Mouse (Mus musculus) MEL (cell line): ENCODE measurements at regions not wholly inside any gene's neighbourhood (a gene's known extent, or its start where the extent isn't known, plus 50 kb on each side); places are given as distances from the start of the nearest gene placed in this dataset.
A peak's percentile ranks its signal among the peaks of the same experiment; 100 is the strongest.

Experiments
- CHD2 ChIP-seq: IDR thresholded peaks from 2 replicates; pipeline ENCODE4 v1.6.1; 2011; ENCODE audit warnings: low read length, improper control_type of control experiment
- CTCF ChIP-seq, 3 experiments: IDR thresholded peaks in 2 of 3; conservative IDR thresholded peaks in 1 of 3; 2 replicates each; pipeline ENCODE4 v1.5.1; 2011 to 2012; ENCODE audit warnings: low read length in 3 of 3, low read depth in 2 of 3, mild to moderate bottlenecking in 2 of 3, improper control_type of control experiment in 1 of 3, inconsistent platforms in 1 of 3, mixed read lengths in 1 of 3, moderate library complexity in 1 of 3; ENCODE audit not compliant: control insufficient read depth in 1 of 3, insufficient read depth in 1 of 3, poor library complexity in 1 of 3, severe bottlenecking in 1 of 3
- E2F4 ChIP-seq: IDR thresholded peaks from 2 replicates; pipeline ENCODE4 v1.6.1; 2011; ENCODE audit warnings: low read depth, low read length, improper control_type of control experiment, borderline replicate concordance
- ELF1 ChIP-seq: IDR thresholded peaks from 2 replicates; pipeline ENCODE4 v1.6.1; 2014; ENCODE audit warnings: low read depth, mild to moderate bottlenecking, inconsistent platforms, low read length, improper control_type of control experiment, moderate library complexity
- EP300 ChIP-seq, 2 experiments: IDR thresholded peaks; 2 replicates each; pipeline ENCODE4 v1.6.1; 2011; ENCODE audit warnings: improper control_type of control experiment in 2 of 2, low read length in 2 of 2, low read depth in 1 of 2, mild to moderate bottlenecking in 1 of 2
- MAFK ChIP-seq: IDR thresholded peaks from 2 replicates; pipeline ENCODE4 v1.6.1; 2011; ENCODE audit warnings: low read depth, mild to moderate bottlenecking, low read length, improper control_type of control experiment, borderline replicate concordance
- MAX ChIP-seq: IDR thresholded peaks from 2 replicates; pipeline ENCODE4 v1.6.1; 2011; ENCODE audit warnings: low read length, improper control_type of control experiment
- MEF2A ChIP-seq: IDR thresholded peaks from 2 replicates; pipeline ENCODE4 v1.6.1; 2014; ENCODE audit warnings: low read depth, mild to moderate bottlenecking, inconsistent platforms, low read length, improper control_type of control experiment; ENCODE audit not compliant: poor library complexity, insufficient replicate concordance, severe bottlenecking; ENCODE audit errors: extremely low read depth
- POLR2A ChIP-seq, 2 experiments: IDR thresholded peaks; 2 replicates each; pipeline ENCODE4 v1.6.1; 2011 to 2012; ENCODE audit warnings: low read length in 2 of 2, mild to moderate bottlenecking in 2 of 2, control low read depth in 1 of 2, improper control_type of control experiment in 1 of 2, low read depth in 1 of 2, moderate library complexity in 1 of 2; ENCODE audit not compliant: control insufficient read depth in 1 of 2, insufficient read depth in 1 of 2, poor library complexity in 1 of 2
- POLR2AphosphoS2 ChIP-seq: IDR thresholded peaks from 2 replicates; pipeline ENCODE4 v1.6.1; 2011; ENCODE audit warnings: low read length, improper control_type of control experiment
- TAL1 ChIP-seq: IDR thresholded peaks from 2 replicates; pipeline ENCODE4 v1.6.1; 2012; ENCODE audit warnings: mild to moderate bottlenecking, inconsistent platforms, low read length, moderate library complexity, mixed read lengths
- TBP ChIP-seq: IDR thresholded peaks from 2 replicates; pipeline ENCODE4 v1.8.0; 2011; ENCODE audit warnings: low read depth, low read length, improper control_type of control experiment
- USF1 ChIP-seq: IDR thresholded peaks from 2 replicates; pipeline ENCODE4 v1.6.1; 2014; ENCODE audit warnings: low read depth, mild to moderate bottlenecking, inconsistent platforms, low read length, improper control_type of control experiment, moderate library complexity
- ZNF384 ChIP-seq: IDR thresholded peaks from 2 replicates; pipeline ENCODE4 v1.6.1; 2012; ENCODE audit warnings: low read depth, mild to moderate bottlenecking, inconsistent platforms, low read length, improper control_type of control experiment

DNA sequence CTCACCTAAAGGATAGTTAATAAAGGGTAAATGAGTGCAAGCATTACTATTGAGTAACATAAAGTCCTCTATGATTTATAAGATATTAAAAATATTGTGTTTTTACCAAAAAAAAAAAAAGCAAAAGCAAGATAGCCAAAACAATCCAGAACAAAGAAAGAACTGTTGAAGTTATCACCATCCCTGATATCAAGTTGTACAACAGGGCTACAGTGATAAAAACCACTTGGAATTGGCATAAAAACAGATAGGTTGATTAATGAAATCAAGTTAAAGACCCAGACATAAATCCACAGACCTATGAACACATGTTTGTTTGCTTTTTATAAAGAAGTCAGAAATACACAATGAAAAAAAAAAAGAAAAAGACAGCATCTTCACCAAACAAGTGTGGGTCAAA, 92.4 kb upstream of the Mtap start:
- no peak for TF ChIP-seq ELF1
- TF ChIP-seq EP300 (IDR thresholded peaks at IDR 0.05; ENCODE audit: low read depth in 1 of 2, low read length in 2 of 2), result peak; percentile 23 to 80; a peak in 3 of 4 replicates
- TF ChIP-seq POLR2A (IDR thresholded peaks at IDR 0.05; ENCODE audit: control insufficient read depth in 1 of 2, insufficient read depth in 1 of 2, low read depth in 1 of 2, low read length in 2 of 2, poor library complexity in 1 of 2), result no peak
- TF ChIP-seq E2F4, result no peak
- TF ChIP-seq MAX, result no peak
- no peak for TF ChIP-seq TAL1
- TF ChIP-seq USF1, result no peak
- no peak for TF ChIP-seq CTCF (IDR thresholded peaks at IDR 0.05 in 2 of 3, conservative IDR thresholded peaks at IDR 0.05 in 1 of 3; ENCODE audit: control insufficient read depth in 1 of 3, insufficient read depth in 1 of 3, low read depth in 2 of 3, low read length in 3 of 3, poor library complexity in 1 of 3, severe bottlenecking in 1 of 3)
- no peak for TF ChIP-seq TBP
- TF ChIP-seq MAFK, result no peak
- TF ChIP-seq ZNF384, result peak; percentile 77
- TF ChIP-seq CHD2, result no peak
- no peak for TF ChIP-seq POLR2AphosphoS2
- TF ChIP-seq MEF2A, result no peak
